10 mouse cellular contexts compared by ENCODE assay signal in genomic region chr7:127915293-127915692, GRCm38 (mm10).
"Had no signal": no experiment of that assay in that cellular context is flagged by ENCODE, and none has a peak within 500 bp of the region (broad histone marks: within the 10 kb centered on the region; RNA-seq: fewer than 3 reads in every experiment).

No protein-coding gene starts in this region.

- DNase-seq: kidney, adult 9 months; kidney, postnatal 36 days; left cerebral cortex, postnatal 4 days; liver, postnatal 0 days; lung, embryonic 14.5 days; lung, postnatal 10 days; lung, postnatal 36 days; retina, postnatal 1 day; right cerebral cortex, postnatal 25 days; thymus, postnatal 25 days had no signal
